Mouse (Mus musculus) lung, adult 2 months (tissue): ENCODE measurements around the gene Orai2.

Experiments used
- CTCF ChIP-seq: fragments of 200-500 bp; IDR thresholded peaks from 2 replicates; pipeline ENCODE4 v1.5.1; 2011; ENCODE audit warnings: mild to moderate bottlenecking, low read length, control low read depth; ENCODE audit not compliant: insufficient read depth
- POLR2A ChIP-seq: fragments of 200-500 bp; IDR thresholded peaks from 2 replicates; pipeline ENCODE4 v1.6.1; 2011; ENCODE audit warnings: low read depth, mild to moderate bottlenecking, control low read depth, low read length, borderline replicate concordance; ENCODE audit errors: extremely low read depth

DNA sequence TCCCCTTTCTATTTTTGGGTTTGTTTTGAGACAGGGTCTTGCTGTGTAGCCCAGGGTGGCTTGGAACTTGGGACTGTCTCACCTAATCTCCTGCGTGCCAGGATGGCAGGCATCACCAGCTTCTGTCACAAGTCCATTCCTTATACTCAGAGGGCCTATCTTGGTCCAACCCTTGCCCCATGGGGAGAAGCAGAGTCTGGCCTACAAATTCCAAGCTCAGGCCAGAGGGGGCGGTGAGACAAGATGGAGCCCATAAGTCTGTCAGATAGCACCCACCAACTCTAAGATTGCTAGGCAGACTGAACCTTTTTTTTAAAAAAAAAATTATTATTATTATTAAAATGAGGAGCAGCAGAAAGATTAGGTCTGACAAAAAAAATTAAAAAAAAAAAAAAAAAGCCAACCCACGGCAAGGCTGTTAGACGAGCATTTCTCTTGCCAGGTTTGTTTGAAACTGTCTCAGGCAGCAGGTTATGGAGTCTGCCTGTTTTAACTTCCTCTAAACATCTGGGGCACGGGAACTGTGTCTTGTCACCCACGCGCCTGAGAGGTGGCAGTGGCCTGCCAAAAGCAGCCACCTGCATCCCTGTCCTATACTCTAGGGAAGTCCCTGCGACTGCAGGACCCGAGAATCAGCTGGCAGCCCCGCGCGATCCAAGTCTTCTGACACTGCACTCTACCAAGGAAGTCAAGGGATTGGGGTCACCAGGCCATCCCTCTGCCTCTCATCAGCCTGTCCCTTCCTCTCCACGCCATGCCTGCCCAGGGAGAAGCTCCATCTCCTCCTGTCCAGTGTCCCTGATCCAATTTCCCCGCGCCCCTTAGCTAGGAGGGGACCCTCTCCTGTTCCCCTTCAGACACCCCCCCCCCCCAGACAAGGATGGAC is 644 bp downstream of the Orai2 start:
- no peak for TF ChIP-seq POLR2A
- TF ChIP-seq CTCF: no peak
